Mouse (Mus musculus) forebrain, embryonic 16.5 days (tissue): ENCODE results near the gene Cyp2s1. TPM values are rescaled to one million over a fixed set of nuclear protein-coding genes. Genes with fewer than 3 reads are reported as not detected.

Experiments
- ATAC-seq: fragments of 200-750 bp; cut with Nextera tagmentation; 2 replicates; pipeline ENCODE4 v1.8.0; 2017; ENCODE audit warnings: mild to moderate bottlenecking, moderate library complexity
- H3K27ac ChIP-seq: fragments of 300-500 bp; sonication (generic); 2 replicates; pipeline ENCODE4 v1.5.1; 2014; ENCODE audit warnings: low read length, control low read depth
- H3K27me3 ChIP-seq: fragments of 300-500 bp; sonication (generic); replicated peaks from 2 replicates; pipeline ENCODE4 v1.6.1; 2014; ENCODE audit warnings: low read length; ENCODE audit not compliant: control insufficient read depth, insufficient read depth
- H3K36me3 ChIP-seq: fragments of 300-500 bp; sonication (generic); 2 replicates; pipeline ENCODE4 v1.6.1; 2014; ENCODE audit not compliant: control insufficient read depth, insufficient read depth
- H3K4me1 ChIP-seq: fragments of 300-500 bp; sonication (generic); replicated peaks from 2 replicates; pipeline ENCODE4 v1.6.1; 2014; ENCODE audit warnings: low read length; ENCODE audit not compliant: control insufficient read depth, insufficient read depth
- H3K4me2 ChIP-seq: fragments of 300-500 bp; sonication (generic); 2 replicates; pipeline ENCODE4 v1.6.1; 2014; ENCODE audit warnings: mild to moderate bottlenecking, low read length, control low read depth
- H3K4me3 ChIP-seq: fragments of 300-500 bp; sonication (generic); replicated peaks from 2 replicates; pipeline ENCODE4 v1.5.1; 2014; ENCODE audit warnings: mild to moderate bottlenecking, low read length, control low read depth
- H3K9ac ChIP-seq: fragments of 300-500 bp; sonication (generic); replicated peaks from 2 replicates; pipeline ENCODE4 v1.6.1; 2014; ENCODE audit warnings: low read depth, low read length, control low read depth
- H3K9me3 ChIP-seq: fragments of 300-500 bp; sonication (generic); 2 replicates; pipeline ENCODE4 v1.6.1; 2016; ENCODE audit warnings: low read length; ENCODE audit not compliant: control insufficient read depth
- WGBS: fragments of 180-500 bp; shearing (Covaris S2); extraction: QIAGEN DNeasy Blood & Tissue Kit; methylation state at CpG from one replicate; pipeline ENCODE4 v1.1.7; 2014; 5-methylcytosine and 5-hydroxymethylcytosine counted together
- microRNA-seq: library from miRNA; unstranded; fragments of <30 nt; microRNA quantifications from one replicate; pipeline ENCODE4, GENCODE M21; 2017
- polyA plus RNA-seq: library from polyadenylated mRNA; unstranded; fragments of >200 nt; fragmentation: Nextera tagmentation; extraction: Ambion mirVana; gene quantifications from 2 replicates; pipeline ENCODE4 v1.2.1, GENCODE M21; 2015

The Cyp2s1 gene
- polyA plus RNA-seq, 1 experiment from 2014 or later = 1.1 TPM

GRCm38 (mm10) chr7:25753643-25754438 is 62.9 kb downstream of the Cyp2s1 start:
- ATAC-seq = no peak
- H3K27ac ChIP-seq = peak overlapping the region; percentile 98
- H3K9me3 ChIP-seq = no peaks in the 10 kb centered on the region
- peak overlapping the region; percentile 98 for H3K9ac ChIP-seq
- peak overlapping the region; percentile 96 for H3K4me2 ChIP-seq
- H3K36me3 ChIP-seq = peaks cover 12% of the 10 kb centered on the region
- peak overlapping the region; percentile 97 for H3K4me3 ChIP-seq
- peaks cover 25% of the 10 kb centered on the region for H3K4me1 ChIP-seq
- under 1% methylated on average over 46 of the region's 46 CpGs for WGBS
- H3K27me3 ChIP-seq = no peaks in the 10 kb centered on the region

DNA sequence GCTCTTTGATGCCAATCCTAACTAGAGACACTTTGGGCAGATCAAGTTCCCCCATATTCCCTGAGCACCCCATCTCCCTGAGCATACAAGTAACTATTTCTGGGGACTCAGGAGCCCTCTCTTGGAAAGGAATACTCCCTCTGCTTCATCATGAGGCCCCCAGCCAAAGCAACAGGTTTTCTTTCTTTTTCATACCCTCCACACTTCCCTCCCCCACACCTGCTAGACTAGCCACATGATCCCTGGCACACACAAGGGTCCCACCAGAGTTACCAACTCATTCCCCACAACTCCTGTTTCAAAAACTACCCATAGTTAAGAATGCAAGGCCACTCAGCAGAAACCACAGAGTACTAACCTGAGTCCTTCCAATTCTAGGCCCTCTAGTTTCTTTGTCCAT is 63.6 kb downstream of the Cyp2s1 start:
- Histone ChIP-seq H3K9ac (peak overlapping the region; percentile 98), H3K27ac (no peak overlapping the region), H3K36me3 (peaks cover 18% of the 10 kb centered on the region)

More for the DNA sequence above, 63.6 kb downstream of the Cyp2s1 start:
- Histone ChIP-seq H3K4me1 (peaks cover 25% of the 10 kb centered on the region), H3K27me3 (no peaks in the 10 kb centered on the region), H3K4me3 (peak overlapping the region; percentile 97), H3K9me3 (no peaks in the 10 kb centered on the region), H3K4me2 (peak overlapping the region; percentile 96)
- ATAC-seq = no peak

Small RNA genes within 50 kb of the gene (microRNA-seq; reads per million reads assigned to microRNA genes)
- not detected for gene Gm24865

Other genes with a start within 250 kb of the Cyp2s1 start
- 0.39 TPM in 1 of 2 replicates, not detected in the other for gene Erich4, start 201.0 kb downstream of the Cyp2s1 start, polyA plus RNA-seq
- gene Dmac2, start 197.5 kb downstream of the Cyp2s1 start, polyA plus RNA-seq = 36.0 and 38.8 TPM in 2 replicates
- gene B3gnt8, start 190.3 kb downstream of the Cyp2s1 start, polyA plus RNA-seq = 0.44 and 0.92 TPM in 2 replicates
- 57.7 and 61.9 TPM in 2 replicates for gene Bckdha, start 157.9 kb downstream of the Cyp2s1 start, polyA plus RNA-seq
- 46.5 and 48.3 TPM in 2 replicates for gene Exosc5, start 157.7 kb downstream of the Cyp2s1 start, polyA plus RNA-seq
- gene Tmem91, start 141.7 kb downstream of the Cyp2s1 start, polyA plus RNA-seq = 13.5 and 28.3 TPM in 2 replicates
- gene B9d2, start 136.1 kb downstream of the Cyp2s1 start, polyA plus RNA-seq = 35.6 and 41.3 TPM in 2 replicates
- 0.54 and 0.93 TPM in 2 replicates for gene Tgfb1, start 129.9 kb downstream of the Cyp2s1 start, polyA plus RNA-seq
- gene Ccdc97, start 97.8 kb downstream of the Cyp2s1 start, polyA plus RNA-seq = 29.5 and 33.7 TPM in 2 replicates
- gene Hnrnpul1, start 62.2 kb downstream of the Cyp2s1 start, polyA plus RNA-seq = 44.2 and 46.6 TPM in 2 replicates
- gene Axl, start 28.2 kb downstream of the Cyp2s1 start, polyA plus RNA-seq = 14.6 and 15.9 TPM in 2 replicates
- not detected in 2 replicates for gene Cyp2b10, start 80.7 kb upstream of the Cyp2s1 start, polyA plus RNA-seq
- gene Cyp2b13, start 244.6 kb upstream of the Cyp2s1 start, polyA plus RNA-seq = not detected in 2 replicates